Mouse (Mus musculus): ENCODE measurements around the gene Tmem63b.
"Not testable (repeated sequence)": the region's sequence is repeated elsewhere in the genome, so short reads cannot be mapped to it uniquely, and the experiment has no call there.

The Tmem63b gene

DNA sequence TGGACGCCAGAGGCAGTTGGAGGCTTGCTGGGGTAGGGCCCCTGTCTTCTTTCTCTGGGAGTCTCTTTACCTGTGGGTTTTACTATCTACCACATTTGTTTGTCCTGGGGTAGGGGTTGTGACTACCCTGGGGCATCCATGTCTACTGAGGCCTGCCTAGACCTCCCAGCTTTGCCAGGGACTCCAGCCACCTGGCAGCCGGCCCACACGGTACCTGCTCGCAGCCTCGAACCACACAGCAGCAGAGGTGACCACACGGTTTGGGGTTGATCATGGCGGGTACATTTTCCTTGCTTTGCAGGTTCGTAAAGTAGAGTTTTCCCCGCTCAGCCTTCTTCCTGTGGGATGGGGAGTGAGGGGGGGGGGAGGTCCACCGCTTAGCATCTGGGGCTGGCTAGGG is 19.2 kb downstream of the Tmem63b start:
- DNase-seq, result peak in 1 of 2 experiments; percentile 51

DNA sequence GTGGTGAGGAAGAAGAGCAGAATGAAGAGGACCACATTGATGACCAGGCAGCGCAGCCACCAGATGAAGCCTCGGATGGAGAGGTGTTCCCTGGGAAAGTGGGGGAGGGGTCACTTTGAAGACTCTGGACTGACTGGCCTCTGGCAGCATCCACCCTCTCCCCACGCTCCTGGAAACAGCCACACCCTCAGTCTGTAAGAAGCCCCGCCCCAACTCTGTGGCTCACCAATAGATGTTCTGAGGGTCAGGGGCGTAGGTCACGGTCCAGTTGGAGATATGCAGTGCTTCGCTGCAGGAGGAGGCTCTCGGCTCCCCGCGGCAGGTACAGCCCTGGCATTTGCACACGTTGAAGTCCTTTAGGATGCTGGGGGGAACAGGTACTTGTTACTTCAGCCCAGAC is 20.6 kb downstream of the Tmem63b start:
- no peak for DNase-seq

DNA sequence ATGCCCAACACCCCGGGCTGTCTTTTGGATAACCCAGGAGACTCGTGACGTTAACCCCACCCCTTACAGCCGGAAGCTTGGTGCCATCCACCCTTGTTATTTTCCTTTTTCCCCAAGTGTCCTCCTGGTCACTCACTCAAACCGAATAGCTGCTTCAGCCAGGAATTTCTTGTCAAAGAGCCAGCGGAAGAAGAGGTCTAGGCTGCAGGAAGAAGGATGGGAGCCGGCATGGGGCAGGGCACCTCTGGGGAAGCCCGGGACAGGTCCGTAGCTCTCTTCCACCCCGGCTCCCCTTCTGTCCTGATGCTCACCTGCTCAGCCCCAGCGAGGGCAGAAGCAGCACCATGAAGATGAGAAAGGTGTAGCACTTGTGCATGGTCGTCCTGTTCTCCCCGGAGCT is 22.1 kb downstream of the Tmem63b start:
- peak in 1 of 2 experiments; percentile 33 for DNase-seq

DNA sequence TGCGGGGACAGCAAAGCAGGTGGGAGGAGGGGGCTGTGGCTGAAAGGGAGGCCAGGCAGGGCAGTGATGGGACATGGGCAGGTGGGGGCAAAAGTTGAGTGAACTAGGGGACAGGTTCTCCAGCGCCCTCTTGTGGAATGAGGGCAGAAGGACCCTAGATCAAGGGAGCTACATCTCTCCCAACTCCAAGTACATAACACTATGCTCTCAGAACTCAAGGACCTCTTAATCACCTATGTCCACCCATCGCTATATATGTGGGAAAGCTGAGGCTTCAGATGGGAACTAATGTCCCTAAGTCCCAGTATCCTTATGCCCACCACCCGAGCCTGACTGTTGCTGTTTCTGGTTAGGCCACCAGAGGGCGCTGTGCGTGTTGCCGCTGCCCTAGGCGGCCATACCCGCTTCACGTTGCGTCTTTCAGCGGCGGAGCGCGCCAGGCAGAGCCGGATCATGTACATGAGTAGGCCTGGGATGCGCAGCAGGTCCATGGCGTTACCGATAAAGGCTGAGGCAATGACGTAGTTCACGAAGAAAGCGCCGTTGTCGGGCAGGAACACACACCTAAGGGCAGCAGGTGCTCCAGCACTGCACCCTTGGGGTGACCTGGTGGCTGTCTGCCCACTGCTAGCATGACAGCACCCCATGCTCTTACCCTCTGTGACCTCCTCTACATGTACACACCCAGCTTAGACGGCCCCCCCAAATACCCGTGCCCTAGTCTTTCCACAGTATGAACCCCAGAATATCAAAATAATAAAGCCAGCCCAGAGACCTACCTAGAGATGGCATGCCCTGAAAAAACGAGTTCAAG is 23.4 kb downstream of the Tmem63b start:
- peak; percentile 86 to 90 for DNase-seq

DNA sequence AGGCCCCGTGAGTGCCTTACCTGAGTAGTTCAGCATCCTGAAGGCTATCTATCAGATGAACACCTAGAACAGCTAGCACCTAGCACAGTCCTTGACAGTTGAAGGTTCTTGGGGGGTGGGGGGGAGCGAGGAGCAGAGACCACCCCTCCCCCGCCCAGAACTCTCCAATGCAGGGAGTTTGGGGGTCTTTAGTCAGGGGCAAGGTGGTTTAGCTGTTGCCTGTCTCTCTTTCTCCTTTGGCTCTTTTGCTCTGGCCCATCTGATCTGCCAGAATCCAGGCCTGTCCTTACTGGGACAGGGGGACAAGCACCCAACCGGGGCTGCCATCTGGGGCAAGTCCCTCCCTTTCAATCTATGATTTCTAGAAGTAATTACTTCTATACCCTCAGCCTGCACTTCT is 27.5 kb downstream of the Tmem63b start, which contains the start of gene Capn11:
Gene Capn11, minus strand, starts transcription at position 101 of the 400 bp plus-strand sequence.
- DNase-seq, result no peak

DNA sequence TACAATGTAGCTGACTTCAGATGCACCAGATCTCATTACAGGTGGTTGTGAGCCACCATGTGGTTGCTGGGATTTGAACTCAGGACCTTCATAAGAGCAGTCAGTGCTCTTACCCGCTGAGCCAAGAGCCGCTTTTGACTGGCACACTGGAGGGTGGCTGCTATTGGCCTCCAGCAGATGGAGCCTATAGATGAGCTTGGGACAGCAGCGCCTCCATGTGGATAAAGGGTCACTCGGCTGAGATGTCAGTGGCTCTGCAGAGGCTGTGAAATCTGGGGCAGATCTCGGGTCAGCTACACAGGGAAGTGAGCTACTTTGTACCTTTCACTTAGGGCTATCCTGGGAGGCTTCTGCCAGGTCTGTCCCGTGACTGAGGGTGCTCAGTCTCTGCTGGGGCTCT is 30.9 kb downstream of the Tmem63b start:
- peak in 1 of 2 experiments; percentile 58 for DNase-seq

DNA sequence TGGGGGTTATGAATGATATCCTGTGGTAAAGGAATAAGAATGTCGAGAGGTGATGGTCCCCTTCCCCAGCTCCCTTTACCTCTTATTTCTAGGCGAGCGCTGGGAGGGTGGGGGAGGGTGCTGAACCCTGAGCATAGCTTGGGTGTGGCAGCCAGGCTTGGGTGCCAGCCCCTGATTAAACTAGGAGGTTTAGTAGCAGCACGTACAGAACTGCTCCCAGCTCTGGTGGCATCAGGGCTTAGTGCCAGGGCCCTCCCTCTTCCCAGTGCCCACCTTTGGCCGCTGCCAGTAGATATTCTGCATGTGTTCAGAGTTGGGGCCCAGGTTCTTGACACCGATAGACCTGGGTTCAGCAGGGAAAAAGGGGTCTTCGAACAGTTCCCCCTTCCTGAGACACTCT is 33.5 kb downstream of the Tmem63b start:
- DNase-seq, result no peak

DNA sequence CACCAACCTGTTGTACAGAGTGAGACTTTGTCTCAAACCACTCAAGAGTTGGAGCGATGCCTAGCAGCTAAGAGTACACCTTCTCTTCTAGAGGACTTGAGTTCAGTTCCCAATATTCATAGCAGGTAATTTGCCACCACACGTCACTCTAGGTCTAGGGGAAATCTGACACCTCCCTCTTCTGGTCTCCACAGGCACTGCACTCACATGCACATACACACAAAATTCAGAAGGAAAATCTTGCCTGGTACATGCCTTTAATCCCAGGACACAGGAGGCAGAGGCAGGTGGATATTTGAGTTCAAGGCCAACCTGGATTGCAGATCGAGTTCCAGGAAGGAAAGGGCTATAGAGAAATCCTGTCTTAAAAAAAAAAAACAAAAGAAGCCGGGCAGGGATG is 42.5 kb downstream of the Tmem63b start:
- DNase-seq, result no peak

DNA sequence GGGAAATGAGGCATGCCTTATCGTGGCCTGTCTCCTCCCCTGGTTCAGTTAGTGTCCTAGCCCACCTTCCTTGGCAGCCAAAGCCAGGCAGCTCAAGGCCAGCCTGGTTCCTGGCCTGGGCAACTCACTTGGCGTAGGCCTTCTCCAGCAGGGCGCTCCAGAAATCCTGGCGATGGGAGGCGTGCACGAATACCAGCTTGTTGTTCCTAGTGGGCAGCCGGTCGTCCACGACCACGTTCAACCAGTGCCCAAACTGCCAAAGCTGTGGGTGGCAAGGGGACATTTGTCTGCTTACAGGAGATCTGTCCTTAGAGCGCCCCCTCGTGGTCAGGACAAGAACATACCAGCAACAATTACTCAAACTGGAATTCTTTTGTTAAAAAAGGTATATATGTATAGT is 44.0 kb downstream of the Tmem63b start:
- peak; percentile 87 to 90 for DNase-seq

DNA sequence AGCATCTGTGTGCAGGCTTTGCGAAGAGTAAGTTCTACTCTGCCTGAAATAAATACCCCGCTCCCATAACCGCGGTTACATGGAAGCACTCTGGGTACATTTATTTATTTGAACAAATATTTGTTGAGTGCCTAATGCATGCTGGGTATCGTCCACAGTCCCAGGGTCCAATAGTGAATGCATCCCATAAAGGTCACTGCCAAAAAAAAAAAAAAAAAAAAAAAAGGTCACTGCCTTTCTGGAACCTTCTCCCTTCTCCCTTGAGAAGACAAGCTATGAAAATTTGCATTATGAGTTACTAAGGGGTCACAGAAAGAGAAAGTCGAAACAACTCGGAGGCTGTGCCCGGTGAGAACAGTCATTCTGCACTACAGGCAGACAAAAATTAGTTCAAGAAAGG is 44.7 kb downstream of the Tmem63b start:
- DNase-seq, result no peak

DNA sequence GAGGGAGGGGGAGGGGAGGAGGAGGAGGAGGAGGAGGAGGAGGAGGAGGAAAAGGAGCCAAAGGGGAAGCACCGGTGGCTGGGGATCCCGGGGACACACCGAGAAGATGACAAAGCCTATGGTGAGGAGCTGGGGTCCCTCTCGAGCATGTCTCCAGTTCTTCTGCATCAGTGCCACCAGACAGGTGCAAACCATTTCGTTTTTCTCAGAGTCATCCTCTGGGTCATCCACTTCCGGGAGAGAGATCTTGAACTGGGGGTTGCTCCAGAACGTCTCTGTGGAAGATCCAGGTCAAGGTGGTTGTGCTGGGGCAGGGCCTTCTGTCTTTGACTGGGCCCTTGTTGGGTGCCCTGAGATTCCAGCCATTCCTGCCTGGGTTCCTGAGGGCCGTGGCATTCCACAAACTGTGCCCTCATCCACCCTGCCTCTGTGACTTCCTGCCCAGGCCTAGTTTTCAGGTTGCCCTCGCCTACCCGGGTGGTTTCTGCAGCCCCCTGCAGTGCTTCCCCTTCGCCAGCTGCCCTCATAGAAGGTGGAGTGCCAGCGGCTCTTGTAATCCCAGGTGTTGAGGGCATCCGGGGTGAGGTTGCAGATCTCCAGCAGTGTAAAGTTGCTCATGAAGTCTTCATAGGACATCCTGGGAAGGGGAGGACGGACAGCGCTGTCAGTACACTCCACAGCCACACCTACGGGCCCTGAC is 48.0 kb downstream of the Tmem63b start:
- DNase-seq, result no peak

DNA sequence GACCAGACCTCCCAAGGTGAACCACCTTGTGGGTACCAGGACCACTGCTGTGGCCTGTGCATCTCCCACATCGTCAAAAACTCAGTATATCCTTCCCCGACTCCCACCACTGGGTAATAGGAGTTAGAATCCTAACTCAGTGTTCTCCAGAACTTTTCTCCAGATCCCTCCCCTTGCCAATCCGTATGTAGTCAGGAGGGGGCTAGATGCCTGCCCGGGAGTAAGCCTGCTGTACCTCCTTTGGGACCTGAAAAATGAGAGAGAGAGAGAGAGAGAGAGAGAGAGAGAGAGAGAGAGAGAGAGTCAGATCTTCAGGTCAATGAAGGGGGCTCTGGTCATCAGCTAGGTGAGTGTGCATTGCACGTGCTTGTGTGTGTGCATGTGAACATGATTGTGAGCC is 52.7 kb downstream of the Tmem63b start:
- DNase-seq, result no peak

DNA sequence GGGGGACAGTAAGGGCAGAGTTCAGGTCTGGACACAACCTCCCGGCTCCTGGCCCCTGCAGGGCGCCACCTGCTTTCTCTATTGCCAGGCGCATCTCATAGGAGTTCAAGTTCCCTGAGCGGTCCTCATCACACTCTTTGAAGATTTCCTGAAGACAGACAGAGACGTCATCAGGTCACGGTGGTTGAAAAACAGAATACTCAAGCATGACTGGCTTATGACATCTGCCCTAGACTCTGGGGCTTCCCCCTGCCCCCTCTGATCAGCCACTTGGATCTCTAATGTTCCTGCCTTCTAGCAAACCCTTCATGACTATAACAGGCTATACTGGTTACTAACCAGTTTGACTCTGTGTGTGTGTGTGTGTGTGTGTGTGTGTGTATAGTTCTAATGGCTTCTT is 54.8 kb downstream of the Tmem63b start:
- no peak for DNase-seq

DNA sequence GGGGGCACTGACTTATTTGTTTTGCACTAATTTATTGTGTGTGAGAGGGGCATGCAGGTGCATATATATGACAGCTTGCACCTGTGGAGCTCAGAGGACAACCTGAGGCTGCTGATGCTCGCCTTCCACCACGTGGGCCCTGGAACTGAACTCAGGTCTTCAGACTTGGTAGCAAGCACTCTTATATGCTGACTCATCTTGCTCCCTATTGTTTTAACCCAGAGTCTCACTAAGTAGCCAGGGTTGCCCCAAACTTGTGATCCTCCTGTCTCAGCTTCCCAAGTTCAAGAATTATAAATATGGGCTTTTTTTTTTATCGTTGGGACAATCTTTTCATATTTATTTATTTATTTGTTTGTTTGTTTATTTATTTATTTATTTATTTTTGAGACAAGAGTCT is 55.7 kb downstream of the Tmem63b start:
- DNase-seq, result no peak

DNA sequence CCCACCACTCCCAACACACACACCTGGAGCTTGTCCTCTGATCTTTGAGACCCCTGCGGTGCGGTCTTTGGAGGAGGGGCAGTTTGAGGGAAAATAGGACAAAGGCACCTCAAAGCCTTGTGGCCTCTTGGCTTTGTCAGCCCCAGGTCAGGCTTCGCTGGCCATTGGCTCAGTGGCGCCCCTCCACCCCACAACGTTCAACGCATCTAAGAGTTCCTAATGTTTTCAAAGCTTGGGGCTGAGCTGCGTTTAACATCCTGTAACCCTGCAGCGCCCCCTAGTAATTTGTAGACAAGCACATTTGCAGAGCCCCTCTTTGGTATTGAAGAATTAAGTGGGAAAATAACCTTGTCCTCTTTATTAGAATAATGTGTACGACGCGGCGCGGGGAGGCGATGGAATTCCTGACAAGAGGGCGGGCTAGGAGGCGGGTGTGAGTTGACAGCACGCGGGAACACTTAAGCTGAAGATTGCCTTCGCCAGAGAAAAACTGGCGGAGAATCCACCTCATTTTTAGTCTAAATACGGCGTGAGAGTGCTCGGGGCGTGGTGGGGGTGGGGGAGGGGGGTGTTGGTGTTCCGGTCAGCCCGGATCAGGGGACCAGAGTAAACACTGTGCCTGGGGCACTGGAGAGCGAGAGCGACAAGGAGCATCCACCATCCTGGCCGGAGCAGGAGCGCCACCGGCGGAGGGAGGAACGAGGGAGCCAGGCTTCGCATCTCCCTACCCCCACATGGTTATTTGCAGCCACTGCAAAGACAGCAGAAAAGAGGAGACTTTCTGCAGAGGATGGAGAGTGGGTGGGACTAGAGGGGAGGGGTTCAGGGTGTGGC is 56.6 kb downstream of the Tmem63b start:
- peak; percentile 81 to 87 for DNase-seq

DNA sequence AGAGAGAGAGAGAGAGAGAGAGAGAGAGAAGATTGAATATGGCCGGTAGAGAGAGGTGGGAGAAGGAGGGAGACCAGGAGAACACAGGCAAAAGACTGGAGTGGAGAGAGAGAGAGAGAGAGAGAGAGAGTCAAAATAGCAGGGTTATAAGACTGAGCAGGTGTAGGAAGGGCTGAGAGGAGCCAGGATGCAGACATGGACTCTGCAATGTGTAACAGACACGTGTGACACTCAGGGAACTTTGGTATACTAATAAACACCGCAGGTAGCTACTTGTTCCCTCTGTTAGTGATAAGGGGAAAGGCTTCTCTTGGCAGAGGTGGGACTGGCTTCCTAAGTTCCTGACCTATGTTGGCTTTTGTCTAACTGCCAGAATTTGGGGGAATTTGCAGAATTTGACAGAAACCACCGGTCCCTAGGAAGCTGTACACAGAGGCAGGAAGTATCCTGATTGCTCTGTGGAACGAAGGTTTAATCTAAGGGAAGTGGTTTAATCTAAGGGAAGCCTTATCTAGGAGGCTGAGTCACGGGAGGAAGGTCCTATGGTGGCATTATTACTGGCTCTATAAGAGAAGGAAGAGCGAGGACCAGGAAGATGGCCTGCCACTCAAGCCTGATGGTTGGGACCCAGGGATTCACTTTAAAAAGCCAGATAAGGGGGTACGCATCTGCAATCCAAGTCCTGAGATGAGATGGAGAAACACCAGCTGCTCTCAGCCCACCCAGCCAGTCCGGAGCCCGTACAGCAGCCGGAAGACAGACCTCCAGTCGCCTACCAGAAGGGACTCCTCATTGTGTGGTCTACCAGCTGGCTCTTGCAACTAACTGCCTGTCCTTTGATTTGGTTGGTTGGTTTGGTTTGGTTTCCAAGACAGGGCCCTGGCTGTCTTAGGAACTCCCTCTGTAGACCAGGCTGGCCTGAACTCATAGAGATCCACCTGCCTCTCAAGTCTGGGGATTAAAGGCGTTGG is 57.5 kb downstream of the Tmem63b start:
- DNase-seq, result no peak

DNA sequence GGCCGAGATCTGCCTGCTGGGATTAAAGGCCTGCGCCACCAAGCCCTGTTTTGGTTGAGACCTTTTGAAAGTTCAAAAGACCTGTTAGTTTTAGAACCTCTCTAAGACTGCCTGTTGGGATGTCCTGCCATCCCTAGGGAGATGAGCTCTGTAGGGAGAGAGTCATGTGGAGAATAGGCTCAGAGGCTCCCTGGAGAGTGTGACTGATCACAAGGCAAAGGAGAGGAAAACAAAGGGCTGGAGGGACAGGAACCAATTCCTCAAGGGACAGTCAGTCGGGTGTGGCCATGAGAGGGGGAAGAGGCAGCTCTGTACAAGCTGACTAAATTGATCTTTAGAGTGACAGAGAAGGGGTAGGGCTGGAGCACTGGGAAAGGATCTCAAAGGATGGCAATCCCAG is 58.5 kb downstream of the Tmem63b start:
- no peak for DNase-seq

DNA sequence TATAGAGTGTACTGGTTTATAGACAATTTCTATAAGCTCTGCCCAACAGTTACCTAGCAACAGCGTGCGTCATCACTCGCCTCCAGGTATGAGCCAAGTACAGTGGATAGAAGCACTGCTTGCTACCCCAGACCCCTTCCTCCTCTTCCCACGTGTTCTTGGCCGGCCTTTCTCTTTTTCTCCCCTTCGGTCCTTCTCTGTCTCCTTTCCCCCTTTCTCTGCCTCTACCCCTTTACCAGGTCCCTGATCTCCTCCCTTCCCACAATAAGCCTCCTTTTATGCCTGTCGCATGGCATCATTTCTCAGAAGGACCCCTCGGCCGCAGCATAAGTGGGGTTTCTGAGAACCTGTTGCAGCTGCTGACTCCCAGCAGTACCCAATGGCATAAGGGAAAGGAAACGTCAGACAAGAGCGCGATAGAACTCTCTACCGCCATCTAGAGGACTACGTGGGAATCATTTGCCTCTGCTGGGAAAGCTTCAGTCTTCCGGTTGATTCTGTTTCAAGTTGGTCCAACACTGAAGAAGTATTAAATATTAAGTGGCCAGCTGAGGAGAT is 60.0 kb downstream of the Tmem63b start:
- DNase-seq, result peak; percentile 63 to 80

DNA sequence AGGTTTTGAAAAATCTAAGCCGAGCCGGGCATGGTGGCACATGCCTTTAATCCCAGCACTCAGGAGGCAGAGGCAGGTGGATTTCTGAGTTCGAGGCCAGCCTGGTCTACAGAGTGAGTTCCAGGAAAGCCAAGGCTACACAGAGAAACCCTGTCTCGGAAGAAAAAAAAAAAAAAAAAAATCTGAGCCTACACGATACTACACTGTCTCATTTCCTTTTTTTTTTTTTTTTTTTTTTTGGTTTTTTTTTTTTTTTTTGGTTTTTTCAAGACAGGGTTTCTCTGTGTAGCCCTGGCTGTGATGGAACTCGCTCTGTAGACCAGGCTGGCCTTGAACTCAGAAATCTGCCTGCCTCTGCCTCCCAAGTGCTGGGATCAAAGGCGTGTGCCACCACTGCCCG is 63.3 kb downstream of the Tmem63b start:
- DNase-seq, result not testable (repeated sequence)

DNA sequence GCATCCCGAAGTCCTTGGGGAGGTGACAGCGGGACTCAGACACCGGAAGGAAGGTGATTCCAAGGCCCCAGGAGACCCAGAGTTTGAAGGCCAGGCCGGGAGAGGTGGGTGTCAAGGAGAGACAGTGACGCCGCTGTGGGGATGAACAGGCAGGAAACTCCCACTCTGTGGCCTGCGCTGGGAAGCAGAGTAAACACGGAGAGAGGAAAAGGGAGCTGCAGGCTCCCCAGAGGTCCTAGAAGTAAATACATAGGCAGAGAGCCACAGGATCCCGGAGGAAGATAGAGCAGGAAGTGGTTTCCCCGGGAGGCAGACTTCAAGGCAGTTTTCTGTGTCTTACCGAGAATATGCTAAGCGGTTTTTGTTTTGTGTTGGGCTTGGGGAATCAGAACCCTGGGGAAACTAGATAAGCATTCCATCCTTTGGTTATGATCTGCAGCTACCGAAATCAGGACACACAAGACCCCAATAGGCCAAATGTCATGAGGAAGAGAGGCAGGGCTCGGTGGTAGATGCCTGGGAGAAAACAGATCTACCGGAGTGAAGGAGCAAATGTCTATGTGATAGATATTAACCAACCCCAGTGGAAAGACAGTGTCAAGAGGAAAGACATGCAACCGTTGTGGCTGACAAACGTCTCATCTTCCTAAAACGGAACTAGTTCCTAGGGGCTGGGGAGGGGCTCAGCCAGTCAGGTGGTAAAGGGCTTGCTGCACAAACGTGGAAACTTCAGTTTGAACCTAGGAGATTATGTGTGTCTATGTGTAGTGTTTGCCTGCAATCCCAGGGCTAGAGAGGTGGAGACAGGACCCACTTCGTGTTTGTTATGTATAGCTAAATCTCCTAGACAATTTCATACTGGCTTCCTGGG is 67.1 kb downstream of the Tmem63b start:
- DNase-seq, result no peak

DNA sequence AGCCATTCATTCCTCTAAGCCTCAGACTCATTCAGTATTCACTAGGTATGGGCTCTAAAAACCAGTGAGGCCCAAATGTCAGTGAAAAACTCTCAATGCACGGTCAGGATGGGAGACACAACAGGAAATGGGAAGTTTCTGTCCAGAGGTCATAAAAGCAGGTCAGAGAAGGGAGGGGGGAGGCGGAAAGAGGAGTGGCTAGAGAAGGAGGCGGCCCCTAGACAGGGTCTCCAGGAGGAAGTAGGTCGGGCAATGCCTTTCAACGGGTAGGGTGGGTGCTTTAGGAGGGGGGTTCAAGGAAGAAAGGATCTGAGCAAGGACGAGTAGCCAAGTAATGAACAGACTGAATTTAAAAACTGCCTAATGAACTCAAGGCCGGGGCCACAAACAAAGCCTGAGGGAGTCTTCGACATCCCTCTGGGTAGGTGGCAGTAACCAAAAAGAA is 67.7 kb downstream of the Tmem63b start:
- DNase-seq, result no peak

Measured in cerebellum, postnatal 25 days (tissue).